Mouse (Mus musculus): ENCODE results near the gene Mapkapk3. TPM values are rescaled to one million over a fixed set of nuclear protein-coding genes. Genes with fewer than 3 reads are reported as not detected.

Mapkapk3 gene
- 12.5 and 13.2 TPM in 2 replicates for polyA plus RNA-seq (2016; fragmentation: Nextera tagmentation; extraction: Ambion mirVana)

DNA sequence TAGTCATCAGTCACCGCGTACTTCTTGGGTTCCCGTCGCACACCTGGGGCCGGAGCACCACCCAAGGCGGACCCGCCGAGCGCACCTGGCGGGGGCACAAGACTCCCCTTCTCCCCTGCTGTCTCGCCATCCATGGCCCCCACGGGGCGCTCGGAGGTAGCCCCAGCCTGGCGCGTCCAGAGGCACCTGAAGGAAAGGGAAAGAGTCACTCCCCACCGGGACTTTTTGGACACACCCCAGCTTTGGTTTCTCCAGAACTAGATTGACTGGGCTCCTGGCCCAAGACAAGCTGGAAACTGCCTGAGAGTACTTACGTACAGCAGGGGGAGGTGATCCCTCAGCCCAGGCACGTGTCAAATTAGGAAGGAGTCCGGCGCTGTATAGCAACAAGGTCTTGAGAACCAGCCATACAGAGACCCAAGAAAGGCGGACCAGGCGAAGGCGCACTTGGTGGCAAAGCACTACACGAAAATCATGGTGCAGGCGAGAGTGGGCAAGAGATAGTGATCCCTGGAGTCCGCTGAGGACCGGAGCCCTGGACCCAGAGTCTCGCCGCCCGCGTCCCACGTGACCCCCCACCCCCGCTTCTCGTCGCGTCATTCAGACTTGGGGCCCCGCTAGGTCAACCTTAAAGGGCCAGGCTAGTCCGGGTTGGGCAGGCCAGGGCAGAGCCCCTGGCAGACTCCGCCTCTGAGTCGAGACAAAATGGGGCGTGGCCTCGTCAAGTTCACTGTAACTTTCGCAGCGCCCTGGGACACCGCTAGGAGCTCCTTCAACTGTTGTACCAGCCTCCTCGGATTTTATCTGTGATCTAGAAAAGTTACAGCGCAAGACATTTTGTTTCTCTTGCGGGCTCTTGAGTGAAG lies at the start of gene Mapkapk3:
Mapkapk3 (minus strand) TSS at position 667 of the 866 bp plus-strand sequence.
- ATAC-seq, result peak; percentile 86
- 2% methylated on average over 48 of the region's 49 CpGs for WGBS (ENCODE audit: insufficient replicate concordance)
- Histone ChIP-seq H3K4me2 (peak within 1 kb of the TSS; percentile 89), H3K9me3 (replicated peaks) (no peaks in the 10 kb centered on the region), H3K4me3 (peak within 1 kb of the TSS; percentile 61), H3K4me1 (peaks cover 64% of the 10 kb centered on the region), H3K27me3 (replicated peaks) (peaks cover 21% of the 10 kb centered on the region; the same call in 1 of the 2 replicates), H3K36me3 (no peaks in the 10 kb centered on the region), H3K27ac (peak within 1 kb of the TSS; percentile 70), H3K9ac (peak within 1 kb of the TSS; percentile 65)

DNA sequence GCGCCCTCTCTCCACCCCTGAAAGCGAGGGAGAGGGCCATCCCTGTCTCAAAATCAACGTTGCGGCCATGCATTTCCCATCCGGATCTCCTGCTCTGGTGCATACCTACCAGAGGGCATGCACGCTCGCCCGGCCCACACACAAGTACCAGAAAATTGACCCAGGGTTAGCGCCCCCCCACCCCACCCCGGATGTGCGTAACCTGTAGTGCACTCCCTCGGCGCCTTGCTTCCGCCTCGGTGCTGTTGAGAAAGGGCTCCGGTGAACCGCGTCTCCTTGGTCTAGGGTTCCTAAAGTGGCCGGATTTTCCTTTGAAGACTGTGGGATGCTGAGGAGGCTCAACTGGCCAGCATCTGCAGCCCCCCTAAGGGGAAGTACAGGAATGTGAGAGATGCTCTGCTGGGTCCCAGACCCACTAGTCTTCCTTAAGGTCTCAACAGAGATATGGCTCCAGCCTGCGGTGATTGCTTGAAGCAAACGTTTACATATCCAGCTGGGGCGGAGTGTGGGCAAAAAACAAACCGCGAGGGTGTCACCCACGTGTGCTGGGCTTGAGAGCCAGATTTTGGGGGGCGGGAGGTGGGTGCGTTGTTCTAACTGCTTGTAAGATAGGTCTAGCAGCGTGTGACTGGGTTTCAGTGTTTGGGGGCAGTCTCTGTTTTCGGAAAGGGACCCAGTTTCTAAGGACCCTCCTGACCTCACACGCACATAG lies 48.7 kb upstream of the Mapkapk3 start, which contains the start of gene Hemk1:
Hemk1 (minus strand) TSS at position 179 of the 712 bp plus-strand sequence.
- Histone ChIP-seq H3K36me3 (no peaks in the 10 kb centered on the region), H3K9me3 (replicated peaks) (no peaks in the 10 kb centered on the region), H3K27me3 (replicated peaks) (peaks cover 31% of the 10 kb centered on the region), H3K4me2 (peak within 1 kb of the TSS; percentile 72), H3K4me1 (peaks cover 32% of the 10 kb centered on the region), H3K27ac (peak within 1 kb of the TSS; percentile 23), H3K4me3 (peak within 1 kb of the TSS; percentile 65), H3K9ac (peak within 1 kb of the TSS; percentile 70)
- ATAC-seq, result peak; percentile 80
- WGBS (ENCODE audit: insufficient replicate concordance), result 5% methylated on average over 30 of the region's 30 CpGs

DNA sequence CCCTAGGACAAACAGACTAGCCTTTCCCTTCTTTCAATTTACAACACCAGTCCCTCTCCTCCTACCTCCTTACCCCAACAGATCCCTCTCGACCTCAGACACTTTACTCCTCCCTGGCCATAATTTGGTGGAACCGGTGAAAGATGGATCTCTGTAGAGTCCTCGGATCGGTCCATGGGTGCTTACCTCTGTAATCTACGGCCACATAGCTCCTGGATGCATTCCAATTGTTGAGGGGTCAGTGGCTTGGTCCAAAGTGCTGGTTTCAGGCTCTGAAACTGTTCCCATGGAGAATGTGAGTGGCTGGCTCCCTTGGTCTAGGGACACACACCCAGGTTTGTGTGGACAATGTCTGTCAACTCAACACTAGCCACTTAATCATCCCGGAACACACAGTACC lies 46.7 kb upstream of the Mapkapk3 start:
- ATAC-seq, result no peak
- WGBS (ENCODE audit: insufficient replicate concordance), result 73% methylated on average over 6 of the region's 6 CpGs
- H3K36me3 ChIP-seq, result peaks cover 3% of the 10 kb centered on the region; the same call in 1 of the 2 replicates

GRCm38 (mm10) chr9:107335909-107336308 lies 46.2 kb upstream of the Mapkapk3 start:
- Histone ChIP-seq H3K4me2 (no peak overlapping the region), H3K27ac (no peak overlapping the region), H3K36me3 (peaks cover 3% of the 10 kb centered on the region; the same call in 1 of the 2 replicates), H3K4me1 (peaks cover 30% of the 10 kb centered on the region), H3K9me3 (replicated peaks) (no peaks in the 10 kb centered on the region), H3K9ac (no peak overlapping the region), H3K4me3 (no peak overlapping the region), H3K27me3 (replicated peaks) (peaks cover 7% of the 10 kb centered on the region)
- WGBS (ENCODE audit: insufficient replicate concordance), result 5% methylated on average over 5 of the region's 5 CpGs
- ATAC-seq, result no peak

More for the DNA sequence above, 46.7 kb upstream of the Mapkapk3 start:
- no peak overlapping the region for H3K4me3 ChIP-seq
- no peak overlapping the region for H3K9ac ChIP-seq
- no peaks in the 10 kb centered on the region for H3K9me3 ChIP-seq (replicated peaks)
- no peak overlapping the region; the same call in 1 of the 2 replicates for H3K27ac ChIP-seq
- H3K27me3 ChIP-seq (replicated peaks), result peaks cover 11% of the 10 kb centered on the region
- peaks cover 32% of the 10 kb centered on the region for H3K4me1 ChIP-seq
- no peak overlapping the region for H3K4me2 ChIP-seq

- Histone ChIP-seq H3K9ac (no peak overlapping the region), H3K36me3 (peaks cover 3% of the 10 kb centered on the region; the same call in 1 of the 2 replicates), H3K9me3 (replicated peaks) (no peaks in the 10 kb centered on the region), H3K4me1 (peaks cover 21% of the 10 kb centered on the region), H3K27me3 (replicated peaks) (no peaks in the 10 kb centered on the region), H3K4me2 (no peak overlapping the region), H3K4me3 (no peak overlapping the region), H3K27ac (no peak overlapping the region)
- WGBS (ENCODE audit: insufficient replicate concordance), result 65% methylated on average over 5 of the region's 5 CpGs
- no peak for ATAC-seq
Measured at GRCm38 (mm10) chr9:107335046-107335445, 45.4 kb upstream of the Mapkapk3 start.

DNA sequence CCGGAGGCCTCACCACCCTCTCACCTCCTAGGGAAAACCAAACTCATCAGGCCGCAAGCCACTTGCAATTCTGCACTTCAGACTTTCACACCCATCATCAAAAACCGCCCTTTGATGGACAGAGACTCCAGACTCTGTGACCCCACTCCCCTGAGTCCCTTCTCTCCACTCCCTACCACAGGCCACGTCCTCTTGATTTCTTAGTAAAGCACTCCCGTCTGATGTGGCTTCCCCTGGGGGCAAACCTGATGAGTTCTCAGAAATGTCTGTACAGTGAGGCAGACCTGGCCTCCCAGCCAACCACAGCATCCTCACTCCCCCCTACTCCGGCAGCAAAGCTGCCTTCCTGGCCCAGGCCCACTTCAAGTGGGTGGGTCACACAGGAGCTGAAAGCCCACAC lies 44.7 kb upstream of the Mapkapk3 start:
- Histone ChIP-seq H3K27me3 (replicated peaks) (no peaks in the 10 kb centered on the region), H3K27ac (no peak overlapping the region), H3K9ac (no peak overlapping the region), H3K9me3 (replicated peaks) (no peaks in the 10 kb centered on the region), H3K4me3 (no peak overlapping the region), H3K4me2 (no peak overlapping the region), H3K4me1 (peaks cover 19% of the 10 kb centered on the region), H3K36me3 (peaks cover 3% of the 10 kb centered on the region; the same call in 1 of the 2 replicates)
- WGBS (ENCODE audit: insufficient replicate concordance), result 75% methylated on average over 6 of the region's 6 CpGs
- ATAC-seq, result no peak

DNA sequence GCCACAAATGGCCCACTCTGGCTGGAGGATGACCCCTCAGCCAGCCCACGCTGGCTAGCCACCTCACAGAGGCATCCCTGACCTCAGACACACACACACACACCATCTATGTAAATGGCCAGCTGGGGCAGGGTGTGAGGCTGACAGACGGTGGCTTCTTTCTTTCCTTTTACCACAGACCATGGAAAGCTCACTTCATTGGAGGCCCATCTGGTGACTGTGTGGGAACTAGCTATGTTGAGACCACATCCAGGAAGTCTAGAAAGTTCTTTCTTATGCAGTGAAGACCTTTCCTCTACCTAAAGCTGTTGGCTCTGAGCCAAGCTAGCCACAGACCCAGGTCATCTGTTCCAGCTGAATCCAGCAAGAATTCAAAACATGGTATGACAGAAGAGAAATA lies 44.0 kb upstream of the Mapkapk3 start:
- ATAC-seq, result no peak
- no peak overlapping the region for H3K9ac ChIP-seq
- H3K36me3 ChIP-seq, result peaks cover 3% of the 10 kb centered on the region; the same call in 1 of the 2 replicates
- H3K4me1 ChIP-seq, result peaks cover 15% of the 10 kb centered on the region
- no peak overlapping the region for H3K4me2 ChIP-seq
- 60% methylated on average over 2 of the region's 2 CpGs for WGBS (ENCODE audit: insufficient replicate concordance)
- H3K27me3 ChIP-seq (replicated peaks), result no peaks in the 10 kb centered on the region
- H3K9me3 ChIP-seq (replicated peaks), result no peaks in the 10 kb centered on the region
- no peak overlapping the region for H3K4me3 ChIP-seq
- no peak overlapping the region for H3K27ac ChIP-seq

DNA sequence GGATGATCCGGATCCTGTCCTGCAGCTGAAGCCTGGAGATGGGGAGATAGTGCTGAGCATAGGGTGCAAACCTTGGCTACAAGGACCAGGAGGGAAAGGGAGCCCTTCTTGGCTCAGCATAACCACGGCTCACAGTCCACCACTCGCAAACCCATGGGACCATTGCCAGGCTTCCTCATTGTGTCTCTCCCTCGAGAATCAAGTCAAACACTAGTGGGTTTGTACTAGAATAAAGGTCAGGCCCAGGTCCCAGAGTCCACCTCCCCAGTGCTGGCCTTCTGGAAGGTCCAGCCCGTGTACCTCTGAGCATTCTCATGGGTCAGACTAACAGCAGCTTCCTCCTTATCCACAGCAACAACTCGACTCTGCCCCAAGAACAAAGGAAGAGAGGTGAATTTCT lies 41.1 kb upstream of the Mapkapk3 start:
- no peak for ATAC-seq
- Histone ChIP-seq H3K4me2 (no peak overlapping the region), H3K4me3 (no peak overlapping the region), H3K9me3 (replicated peaks) (no peaks in the 10 kb centered on the region), H3K27ac (no peak overlapping the region), H3K27me3 (replicated peaks) (no peaks in the 10 kb centered on the region), H3K4me1 (peaks cover 3% of the 10 kb centered on the region; the same call in 1 of the 2 replicates), H3K36me3 (peaks cover 6% of the 10 kb centered on the region; the same call in 1 of the 2 replicates), H3K9ac (no peak overlapping the region)
- WGBS (ENCODE audit: insufficient replicate concordance), result 64% methylated on average over 6 of the region's 6 CpGs

- Histone ChIP-seq H3K4me3 (no peak overlapping the region), H3K4me1 (peaks cover 12% of the 10 kb centered on the region; the same call in 1 of the 2 replicates), H3K27ac (no peak overlapping the region), H3K9ac (no peak overlapping the region), H3K27me3 (replicated peaks) (no peaks in the 10 kb centered on the region), H3K9me3 (replicated peaks) (no peaks in the 10 kb centered on the region), H3K4me2 (no peak overlapping the region), H3K36me3 (peaks cover 6% of the 10 kb centered on the region; the same call in 1 of the 2 replicates)
- WGBS (ENCODE audit: insufficient replicate concordance), result 81% methylated on average over 16 of the region's 16 CpGs
- no peak for ATAC-seq
Measured at GRCm38 (mm10) chr9:107327879-107328620, 38.4 kb upstream of the Mapkapk3 start.

- no peaks in the 10 kb centered on the region for H3K27me3 ChIP-seq (replicated peaks)
- no peak overlapping the region for H3K4me3 ChIP-seq
- H3K4me1 ChIP-seq, result peaks cover 12% of the 10 kb centered on the region; the same call in 1 of the 2 replicates
- no peak overlapping the region for H3K4me2 ChIP-seq
- 69% methylated on average over 7 of the region's 7 CpGs for WGBS (ENCODE audit: insufficient replicate concordance)
- H3K9ac ChIP-seq, result no peak overlapping the region
- H3K27ac ChIP-seq, result no peak overlapping the region
- ATAC-seq, result no peak
- no peaks in the 10 kb centered on the region for H3K9me3 ChIP-seq (replicated peaks)
- H3K36me3 ChIP-seq, result 0 out of 2 replicates have a peak, but pooled peaks cover 3% of the 10 kb centered on the region
Measured at GRCm38 (mm10) chr9:107325904-107326303, 36.2 kb upstream of the Mapkapk3 start.

- WGBS (ENCODE audit: insufficient replicate concordance), result 58% methylated on average over 4 of the region's 4 CpGs
- no peaks in the 10 kb centered on the region for H3K9me3 ChIP-seq (replicated peaks)
- H3K36me3 ChIP-seq, result 0 out of 2 replicates have a peak, but pooled peaks cover 3% of the 10 kb centered on the region
- peaks cover 12% of the 10 kb centered on the region; the same call in 1 of the 2 replicates for H3K4me1 ChIP-seq
- H3K4me3 ChIP-seq, result no peak overlapping the region
- no peak overlapping the region for H3K9ac ChIP-seq
- ATAC-seq, result no peak
- H3K27ac ChIP-seq, result no peak overlapping the region
- H3K27me3 ChIP-seq (replicated peaks), result no peaks in the 10 kb centered on the region
- no peak overlapping the region for H3K4me2 ChIP-seq
Measured at GRCm38 (mm10) chr9:107324799-107325561, 35.3 kb upstream of the Mapkapk3 start.

Data from liver, embryonic 12.5 days (tissue).